Mouse (Mus musculus) forebrain, embryonic 16.5 days (tissue): ENCODE measurements at regions not wholly inside any gene's neighbourhood (a gene's known extent, or its start where the extent isn't known, plus 50 kb on each side); places are given as distances from the start of the nearest gene placed in this dataset.

ENCODE experiments used
- ATAC-seq: fragments of 200-750 bp; cut with Nextera tagmentation; 2 replicates; pipeline ENCODE4 v1.8.0; 2017; ENCODE audit warnings: mild to moderate bottlenecking, moderate library complexity
- H3K27ac ChIP-seq: fragments of 300-500 bp; sonication (generic); 2 replicates; pipeline ENCODE4 v1.5.1; 2014; ENCODE audit warnings: low read length, control low read depth
- H3K27me3 ChIP-seq: fragments of 300-500 bp; sonication (generic); replicated peaks from 2 replicates; pipeline ENCODE4 v1.6.1; 2014; ENCODE audit warnings: low read length; ENCODE audit not compliant: control insufficient read depth, insufficient read depth
- H3K36me3 ChIP-seq: fragments of 300-500 bp; sonication (generic); 2 replicates; pipeline ENCODE4 v1.6.1; 2014; ENCODE audit not compliant: control insufficient read depth, insufficient read depth
- H3K4me1 ChIP-seq: fragments of 300-500 bp; sonication (generic); replicated peaks from 2 replicates; pipeline ENCODE4 v1.6.1; 2014; ENCODE audit warnings: low read length; ENCODE audit not compliant: control insufficient read depth, insufficient read depth
- H3K4me2 ChIP-seq: fragments of 300-500 bp; sonication (generic); 2 replicates; pipeline ENCODE4 v1.6.1; 2014; ENCODE audit warnings: mild to moderate bottlenecking, low read length, control low read depth
- H3K4me3 ChIP-seq: fragments of 300-500 bp; sonication (generic); replicated peaks from 2 replicates; pipeline ENCODE4 v1.5.1; 2014; ENCODE audit warnings: mild to moderate bottlenecking, low read length, control low read depth
- H3K9ac ChIP-seq: fragments of 300-500 bp; sonication (generic); replicated peaks from 2 replicates; pipeline ENCODE4 v1.6.1; 2014; ENCODE audit warnings: low read depth, low read length, control low read depth
- H3K9me3 ChIP-seq: fragments of 300-500 bp; sonication (generic); 2 replicates; pipeline ENCODE4 v1.6.1; 2016; ENCODE audit warnings: low read length; ENCODE audit not compliant: control insufficient read depth
- WGBS: fragments of 180-500 bp; shearing (Covaris S2); extraction: QIAGEN DNeasy Blood & Tissue Kit; methylation state at CpG from one replicate; pipeline ENCODE4 v1.1.7; 2014; 5-methylcytosine and 5-hydroxymethylcytosine counted together

DNA sequence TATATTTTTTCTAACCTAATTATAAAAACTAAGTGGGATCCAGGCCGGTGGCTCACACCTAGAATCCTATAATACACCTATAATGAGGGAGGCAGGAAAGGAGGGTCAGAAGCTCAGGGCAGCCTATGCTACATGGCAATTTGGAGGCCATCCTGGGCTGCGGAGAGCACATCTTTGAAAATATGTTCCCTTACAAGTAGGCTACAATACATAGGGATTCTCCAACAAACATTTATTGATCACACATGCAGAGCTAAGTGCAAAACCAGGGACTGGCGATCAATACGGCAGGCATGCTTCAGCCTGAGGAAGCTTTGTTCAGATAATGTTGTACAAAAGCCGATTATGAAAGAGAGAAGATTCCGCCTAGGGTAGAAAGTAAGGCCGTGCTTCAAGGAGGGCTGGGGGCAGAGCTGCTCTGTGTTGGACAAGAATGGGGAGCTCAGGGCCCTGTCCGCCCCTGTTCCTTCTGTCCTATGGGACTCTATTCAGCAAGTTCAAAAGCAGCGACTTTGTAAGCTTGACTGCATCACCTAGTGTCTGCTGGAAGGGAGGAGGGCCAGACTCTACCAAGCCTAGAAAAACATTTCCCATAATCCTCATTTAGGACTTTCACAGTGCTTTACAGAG, 53.4 kb upstream of the Sgk1 start:
- 32% methylated on average over 9 of the region's 9 CpGs for WGBS
- no peak overlapping the region for H3K27ac ChIP-seq

DNA sequence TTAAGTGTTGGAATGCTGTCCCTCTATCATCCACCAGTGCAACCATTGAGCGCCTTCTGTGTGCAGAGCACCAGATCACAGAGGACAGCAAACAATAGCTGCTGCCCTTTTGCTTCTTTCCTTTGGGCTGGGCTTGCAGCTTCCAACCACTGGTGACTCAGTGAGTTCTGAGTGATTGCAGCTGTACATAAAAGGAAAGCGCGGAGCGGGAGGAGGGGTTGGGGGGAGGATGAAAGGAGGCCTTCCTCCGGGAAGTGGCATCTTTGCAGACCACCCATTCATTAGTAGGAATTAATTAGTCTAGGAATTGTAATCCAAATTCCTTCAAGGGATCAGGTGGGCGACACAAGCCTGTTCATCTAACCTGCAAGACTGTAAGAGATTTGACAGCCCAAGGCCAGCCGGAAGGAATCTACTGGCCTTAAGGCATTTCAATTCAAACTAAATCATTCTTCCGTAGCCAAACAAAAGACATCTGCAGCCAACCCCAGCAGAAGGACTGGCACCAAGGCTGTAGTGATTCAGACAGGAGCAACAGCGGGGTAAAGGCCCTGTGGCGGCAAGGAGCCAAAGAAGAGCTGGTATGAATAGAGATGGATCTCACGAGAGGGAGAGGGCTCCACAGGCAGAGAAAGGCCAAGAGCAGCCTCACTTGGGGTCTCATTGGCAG, 52.8 kb upstream of the Sgk1 start:
- Histone ChIP-seq H3K36me3 (no peaks in the 10 kb centered on the region), H3K4me1 (peaks cover 6% of the 10 kb centered on the region), H3K9me3 (no peaks in the 10 kb centered on the region), H3K9ac (no peak overlapping the region), H3K4me3 (no peak overlapping the region), H3K4me2 (no peak overlapping the region), H3K27me3 (no peaks in the 10 kb centered on the region), H3K27ac (no peak overlapping the region)
- peak; percentile 71 for ATAC-seq
- WGBS, result 11% methylated on average over 11 of the region's 11 CpGs

More for the DNA sequence above, 53.4 kb upstream of the Sgk1 start:
- H3K36me3 ChIP-seq, result no peaks in the 10 kb centered on the region
- ATAC-seq, result 0 out of 2 replicates have a peak, but pooled peaks have one; percentile 18
- H3K4me3 ChIP-seq, result no peak overlapping the region
- H3K27me3 ChIP-seq, result no peaks in the 10 kb centered on the region
- H3K9me3 ChIP-seq, result no peaks in the 10 kb centered on the region
- peaks cover 6% of the 10 kb centered on the region for H3K4me1 ChIP-seq
- H3K9ac ChIP-seq, result no peak overlapping the region
- H3K4me2 ChIP-seq, result no peak overlapping the region

- Histone ChIP-seq H3K36me3 (no peaks in the 10 kb centered on the region), H3K27me3 (no peaks in the 10 kb centered on the region), H3K9ac (no peak overlapping the region), H3K4me1 (peaks cover 6% of the 10 kb centered on the region), H3K4me3 (no peak overlapping the region), H3K4me2 (no peak overlapping the region), H3K9me3 (no peaks in the 10 kb centered on the region), H3K27ac (no peak overlapping the region)
- 84% methylated on average over 6 of the region's 6 CpGs for WGBS
- ATAC-seq, result no peak
Observed at GRCm38 (mm10) chr10:21831002-21831696, 50.8 kb upstream of the Sgk1 start.
